In the genomic region with DNA sequence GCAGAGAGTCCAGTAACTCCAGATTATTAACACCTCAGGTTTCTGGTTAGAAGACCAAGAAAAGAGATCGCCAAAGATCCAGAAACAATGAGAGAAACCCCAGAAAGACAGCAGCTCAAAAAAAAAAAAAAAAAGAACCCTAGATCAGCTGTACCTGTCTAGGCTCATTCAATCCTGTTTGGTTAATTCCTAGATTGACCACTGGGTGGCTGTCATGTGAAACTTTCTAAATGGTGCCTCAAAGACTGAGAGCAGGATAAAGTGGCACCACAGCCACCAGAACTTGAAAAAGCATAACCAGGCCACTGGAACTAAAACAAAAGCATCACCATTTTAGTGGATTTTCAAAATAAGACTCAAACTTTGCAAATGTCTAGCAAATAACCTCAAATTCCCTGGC, we compare ENCODE assay signal across 7 mouse cellular contexts.
DNase-seq lines count a peak whose midpoint lies in the region; ATAC-seq and TF ChIP-seq lines count a peak whose summit lies in the region.

No protein-coding gene starts in this region.

- H3K36me3 ChIP-seq in neural tube, embryonic 11.5 days (ENCODE audit: control insufficient read depth, insufficient read depth, low read length): no peaks in the 10 kb centered on the region
- no peaks in the 10 kb centered on the region for H3K36me3 ChIP-seq in neural tube, embryonic 15.5 days
- H3K36me3 ChIP-seq in kidney, postnatal 0 days (ENCODE audit: insufficient read depth, low read length): no peaks in the 10 kb centered on the region
- H3K36me3 ChIP-seq in lung, embryonic 14.5 days (ENCODE audit: insufficient read depth): no peaks in the 10 kb centered on the region

- no peak overlapping the region for H3K4me2 ChIP-seq in neural tube, embryonic 11.5 days (ENCODE audit: low read depth)
- no peak overlapping the region for H3K4me2 ChIP-seq in neural tube, embryonic 15.5 days
- no peak overlapping the region for H3K4me2 ChIP-seq in kidney, postnatal 0 days (ENCODE audit: low read length)
- no peak overlapping the region for H3K4me2 ChIP-seq in lung, embryonic 14.5 days

- H3K27ac ChIP-seq in neural tube, embryonic 11.5 days (ENCODE audit: low read depth, low read length): no peak overlapping the region
- H3K27ac ChIP-seq in neural tube, embryonic 15.5 days (replicated peaks): no peak overlapping the region
- no peak overlapping the region for H3K27ac ChIP-seq in cortical plate, adult 2 months (ENCODE audit: insufficient read depth, low read length)
- H3K27ac ChIP-seq in kidney, postnatal 0 days: no peak overlapping the region
- no peak overlapping the region for H3K27ac ChIP-seq in lung, embryonic 14.5 days (ENCODE audit: low read depth)

- no peak for ATAC-seq in neural tube, embryonic 11.5 days (ENCODE audit: insufficient read depth, low FRiP score, low TSS enrichment)
- no peak for ATAC-seq in neural tube, embryonic 15.5 days (ENCODE audit: low FRiP score)
- ATAC-seq in kidney, postnatal 0 days (replicated peaks; ENCODE audit: low FRiP score, low read depth): no peak
- ATAC-seq in lung, embryonic 14.5 days (ENCODE audit: insufficient read depth): no peak

- no peaks in the 10 kb centered on the region for H3K27me3 ChIP-seq in neural tube, embryonic 11.5 days (ENCODE audit: control insufficient read depth, insufficient read depth, low read length)
- H3K27me3 ChIP-seq in neural tube, embryonic 15.5 days (replicated peaks): 0 out of 2 replicates have a peak, but pooled peaks cover 3% of the 10 kb centered on the region
- H3K27me3 ChIP-seq in kidney, postnatal 0 days (ENCODE audit: insufficient read depth, low read length): no peaks in the 10 kb centered on the region
- H3K27me3 ChIP-seq in lung, embryonic 14.5 days (ENCODE audit: insufficient read depth, low read length): no peaks in the 10 kb centered on the region

- no peak for TF ChIP-seq POLR2A in cortical plate, adult 2 months (IDR thresholded peaks at IDR 0.05; ENCODE audit: extremely low read depth, insufficient read depth, low read length)

- 8% methylated on average over 1 of the region's 1 CpGs for WGBS in neural tube, embryonic 11.5 days
- 11% methylated on average over 1 of the region's 1 CpGs for WGBS in neural tube, embryonic 15.5 days
- 9% methylated on average over 1 of the region's 1 CpGs for WGBS in kidney, postnatal 0 days
- 18% methylated on average over 1 of the region's 1 CpGs for WGBS in lung, embryonic 14.5 days

- no peaks in the 10 kb centered on the region for H3K4me1 ChIP-seq in neural tube, embryonic 11.5 days (ENCODE audit: control insufficient read depth, insufficient read depth, low read length)
- H3K4me1 ChIP-seq in neural tube, embryonic 15.5 days: no peaks in the 10 kb centered on the region
- H3K4me1 ChIP-seq in cortical plate, adult 2 months (ENCODE audit: control insufficient read depth, insufficient read depth, low read length): no peaks in the 10 kb centered on the region
- no peaks in the 10 kb centered on the region for H3K4me1 ChIP-seq in kidney, postnatal 0 days (replicated peaks; ENCODE audit: insufficient read depth, low read length)
- no peaks in the 10 kb centered on the region for H3K4me1 ChIP-seq in lung, embryonic 14.5 days (ENCODE audit: insufficient read depth)

- H3K9ac ChIP-seq in neural tube, embryonic 11.5 days (ENCODE audit: low read length): no peak overlapping the region
- H3K9ac ChIP-seq in neural tube, embryonic 15.5 days (replicated peaks): no peak overlapping the region
- no peak overlapping the region for H3K9ac ChIP-seq in kidney, postnatal 0 days (ENCODE audit: low read depth, low read length)
- no peak overlapping the region for H3K9ac ChIP-seq in lung, embryonic 14.5 days

- peak; percentile 25 for DNase-seq in neural tube, embryonic 11.5 days (ENCODE audit: low spot score)
- peak; percentile 85 for DNase-seq in adipocyte (ENCODE audit: low spot score)
- peak; percentile 69 for DNase-seq in kidney, postnatal 0 days (ENCODE audit: low spot score)
- peak; percentile 78 for DNase-seq in lung, embryonic 14.5 days
- DNase-seq in thymus, postnatal 10 days (ENCODE audit: low spot score in 2 of 2): peak; percentile 20 to 52

- no peak overlapping the region for H3K4me3 ChIP-seq in neural tube, embryonic 11.5 days (ENCODE audit: low read depth, low read length)
- H3K4me3 ChIP-seq in neural tube, embryonic 15.5 days (replicated peaks): no peak overlapping the region
- no peak overlapping the region for H3K4me3 ChIP-seq in cortical plate, adult 2 months (ENCODE audit: insufficient read depth, low read length)
- no peak overlapping the region for H3K4me3 ChIP-seq in kidney, postnatal 0 days (replicated peaks; ENCODE audit: low read depth, low read length)
- no peak overlapping the region for H3K4me3 ChIP-seq in lung, embryonic 14.5 days (ENCODE audit: low read depth, low read length)

- peak; percentile 49; the same call in 1 of the 2 replicates for TF ChIP-seq CTCF in cortical plate, adult 2 months (IDR thresholded peaks at IDR 0.05; ENCODE audit: extremely low read depth, insufficient read depth, low read length)
- peak; percentile 73 for TF ChIP-seq CTCF in kidney, postnatal 0 days (IDR thresholded peaks at IDR 0.05; ENCODE audit: low read depth)
- TF ChIP-seq CTCF in lung, embryonic 14.5 days (IDR thresholded peaks at IDR 0.05; ENCODE audit: low read depth): peak; percentile 68

- H3K9me3 ChIP-seq in neural tube, embryonic 11.5 days (ENCODE audit: control insufficient read depth, low read length): no peaks in the 10 kb centered on the region
- H3K9me3 ChIP-seq in neural tube, embryonic 15.5 days (replicated peaks): no peaks in the 10 kb centered on the region
- no peaks in the 10 kb centered on the region for H3K9me3 ChIP-seq in kidney, postnatal 0 days (replicated peaks; ENCODE audit: low read length)
- no peaks in the 10 kb centered on the region for H3K9me3 ChIP-seq in lung, embryonic 14.5 days (ENCODE audit: low read depth, low read length)

Comparison
In these comparisons a context has a peak if more than half of its experiments do, and no peak if none do; other contexts are left out.
1. DNase-seq: peak in every context shown above with its lines; median percentile 85 in adipocyte; 78 in lung, embryonic 14.5 days; 69 in kidney, postnatal 0 days; 36 in thymus, postnatal 10 days; 25 in neural tube, embryonic 11.5 days.